Mouse (Mus musculus) stomach, embryonic 15.5 days (tissue): ENCODE measurements around the gene Cachd1. TPM values are rescaled to one million over a fixed set of nuclear protein-coding genes. Genes with fewer than 3 reads are reported as not detected.

Source experiments
- ATAC-seq: fragments of 200-750 bp; cut with Nextera tagmentation; 2 replicates; pipeline ENCODE4 v1.8.0; 2017; ENCODE audit warnings: low read depth, moderate number of reproducible peaks, moderate TSS enrichment; ENCODE audit not compliant: insufficient read depth, low FRiP score
- H3K27ac ChIP-seq: fragments of 300-500 bp; sonication (generic); 2 replicates; pipeline ENCODE4 v1.5.1; 2015; ENCODE audit warnings: mild to moderate bottlenecking, inconsistent platforms
- H3K27me3 ChIP-seq: fragments of 300-500 bp; sonication (generic); replicated peaks from 2 replicates; pipeline ENCODE4 v1.6.1; 2015; ENCODE audit warnings: inconsistent platforms
- H3K36me3 ChIP-seq: fragments of 300-500 bp; sonication (generic); 2 replicates; pipeline ENCODE4 v1.6.1; 2015; ENCODE audit warnings: inconsistent platforms
- H3K4me1 ChIP-seq: fragments of 300-500 bp; sonication (generic); 2 replicates; pipeline ENCODE4 v1.6.1; 2015; ENCODE audit warnings: inconsistent platforms
- H3K4me2 ChIP-seq: fragments of 300-500 bp; sonication (generic); 2 replicates; pipeline ENCODE4 v1.6.1; 2015; ENCODE audit warnings: mild to moderate bottlenecking, inconsistent platforms
- H3K4me3 ChIP-seq: fragments of 300-500 bp; sonication (generic); replicated peaks from 2 replicates; pipeline ENCODE4 v1.5.1; 2015; ENCODE audit warnings: inconsistent platforms
- H3K9ac ChIP-seq: fragments of 300-500 bp; sonication (generic); 2 replicates; pipeline ENCODE4 v1.6.1; 2015; ENCODE audit warnings: inconsistent platforms
- H3K9me3 ChIP-seq: fragments of 300-500 bp; sonication (generic); 2 replicates; pipeline ENCODE4 v1.6.1; 2016; ENCODE audit warnings: inconsistent platforms
- WGBS: fragments of 180-500 bp; shearing (Covaris S2); methylation state at CpG from one replicate; pipeline ENCODE4 v1.1.7; 2015; 5-methylcytosine and 5-hydroxymethylcytosine counted together
- polyA plus RNA-seq: library from polyadenylated mRNA; unstranded; fragments of >200 nt; fragmentation: Nextera tagmentation; extraction: Ambion mirVana; gene quantifications from 2 replicates; pipeline ENCODE4 v1.2.1, GENCODE M21; 2015

Cachd1 gene
- polyA plus RNA-seq, 1 experiment from 2014 or later: 13.0 TPM

DNA sequence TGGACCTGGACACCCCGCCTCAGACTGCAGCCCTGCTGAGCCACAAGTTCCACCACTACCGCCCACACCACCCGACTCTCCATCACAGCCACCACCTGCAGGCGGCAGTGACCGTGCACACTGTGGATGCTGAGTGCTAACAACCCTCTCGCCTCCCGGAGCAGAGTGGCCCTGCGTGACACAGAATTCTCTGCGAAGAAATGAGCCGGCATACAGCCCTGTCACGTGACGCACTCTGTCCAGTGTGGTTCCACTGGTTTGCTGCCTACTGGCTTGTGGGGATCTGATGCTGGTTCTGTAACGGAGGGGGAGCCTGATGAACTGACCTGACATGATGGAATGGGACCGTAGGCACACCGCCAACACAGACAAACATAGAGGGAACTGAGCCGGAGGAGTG is 226.5 kb downstream of the Cachd1 start:
- ATAC-seq: no peak
- no peaks in the 10 kb centered on the region for H3K4me1 ChIP-seq
- H3K27me3 ChIP-seq: no peaks in the 10 kb centered on the region
- no peak overlapping the region for H3K4me3 ChIP-seq
- no peak overlapping the region for H3K4me2 ChIP-seq
- H3K9me3 ChIP-seq: no peaks in the 10 kb centered on the region
- H3K27ac ChIP-seq: no peak overlapping the region
- H3K9ac ChIP-seq: no peak overlapping the region
- H3K36me3 ChIP-seq: peaks cover 8% of the 10 kb centered on the region; the same call in 1 of the 2 replicates
- 89% methylated on average over 16 of the region's 16 CpGs for WGBS

DNA sequence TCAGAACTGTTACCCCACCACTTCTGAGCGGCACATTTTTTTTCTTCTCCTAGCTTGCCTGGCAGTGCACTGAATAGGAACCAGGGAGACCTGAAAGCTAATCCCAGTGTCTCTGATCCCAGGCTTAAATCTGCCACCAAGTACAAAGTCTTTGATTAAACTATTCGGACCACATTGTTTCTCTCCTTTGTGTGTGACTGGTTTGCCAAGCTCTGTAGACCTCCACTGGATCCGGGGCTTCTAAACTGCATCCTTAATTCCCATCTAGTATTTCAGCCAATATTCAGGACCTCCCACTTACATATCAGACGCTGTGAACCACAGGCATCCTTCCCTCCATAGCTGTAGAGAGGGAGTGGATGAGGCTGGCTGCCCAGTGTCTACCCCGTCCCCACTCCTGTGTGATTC is 231.9 kb downstream of the Cachd1 start:
- no peaks in the 10 kb centered on the region for H3K4me1 ChIP-seq
- H3K27ac ChIP-seq: no peak overlapping the region
- H3K9ac ChIP-seq: no peak overlapping the region
- H3K4me3 ChIP-seq: no peak overlapping the region
- 74% methylated on average over 5 of the region's 5 CpGs for WGBS
- H3K4me2 ChIP-seq: no peak overlapping the region
- H3K36me3 ChIP-seq: no peaks in the 10 kb centered on the region
- no peaks in the 10 kb centered on the region for H3K27me3 ChIP-seq
- no peak for ATAC-seq
- H3K9me3 ChIP-seq: no peaks in the 10 kb centered on the region

DNA sequence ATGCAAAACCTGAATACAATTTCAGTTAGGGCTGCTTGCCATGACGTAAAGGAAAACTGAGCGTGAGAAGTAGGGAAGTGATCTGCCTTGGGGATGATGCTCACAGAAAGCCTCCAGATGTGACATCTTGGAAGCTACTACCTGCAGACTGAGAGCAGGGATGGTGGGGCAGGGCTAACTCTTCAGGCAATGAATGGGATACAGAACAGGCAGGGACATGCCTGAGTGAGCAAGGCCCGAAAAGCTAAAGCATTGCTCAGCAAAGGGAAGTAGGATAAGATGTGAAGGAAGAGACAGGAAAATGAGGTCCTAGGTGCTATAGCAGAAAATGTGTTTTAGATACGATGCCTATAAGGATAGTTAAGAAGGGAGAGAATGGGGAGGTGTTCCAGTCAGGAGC is 232.6 kb downstream of the Cachd1 start:
- Histone ChIP-seq H3K9me3 (no peaks in the 10 kb centered on the region), H3K4me1 (no peaks in the 10 kb centered on the region), H3K27ac (no peak overlapping the region), H3K4me2 (no peak overlapping the region), H3K4me3 (no peak overlapping the region), H3K36me3 (no peaks in the 10 kb centered on the region), H3K9ac (no peak overlapping the region), H3K27me3 (no peaks in the 10 kb centered on the region)
- ATAC-seq: no peak
- 91% methylated on average over 4 of the region's 4 CpGs for WGBS

DNA sequence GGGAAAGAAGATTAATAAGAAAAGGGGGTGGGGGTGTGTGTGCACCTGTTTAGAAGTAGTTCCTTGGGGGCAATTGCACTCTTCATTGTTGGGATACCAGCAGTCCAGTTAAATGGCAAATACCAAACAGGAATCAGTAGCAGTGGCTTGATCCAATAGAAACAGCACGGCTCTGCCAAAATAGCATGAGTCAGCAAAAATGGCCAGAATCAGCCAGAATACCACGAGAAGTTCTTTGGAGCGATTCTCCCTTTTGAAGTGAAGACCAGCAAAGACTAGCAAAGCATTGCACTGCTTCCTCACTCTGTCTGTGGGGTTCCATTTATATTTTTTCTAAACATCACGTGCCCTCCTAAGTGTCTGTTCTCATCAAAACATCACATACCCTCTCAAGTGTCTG is 241.3 kb downstream of the Cachd1 start:
- Histone ChIP-seq H3K36me3 (no peaks in the 10 kb centered on the region), H3K4me1 (no peaks in the 10 kb centered on the region), H3K9ac (no peak overlapping the region), H3K27ac (no peak overlapping the region), H3K27me3 (no peaks in the 10 kb centered on the region), H3K9me3 (no peaks in the 10 kb centered on the region), H3K4me3 (no peak overlapping the region), H3K4me2 (no peak overlapping the region)
- no peak for ATAC-seq
- WGBS: 81% methylated on average over 4 of the region's 4 CpGs

DNA sequence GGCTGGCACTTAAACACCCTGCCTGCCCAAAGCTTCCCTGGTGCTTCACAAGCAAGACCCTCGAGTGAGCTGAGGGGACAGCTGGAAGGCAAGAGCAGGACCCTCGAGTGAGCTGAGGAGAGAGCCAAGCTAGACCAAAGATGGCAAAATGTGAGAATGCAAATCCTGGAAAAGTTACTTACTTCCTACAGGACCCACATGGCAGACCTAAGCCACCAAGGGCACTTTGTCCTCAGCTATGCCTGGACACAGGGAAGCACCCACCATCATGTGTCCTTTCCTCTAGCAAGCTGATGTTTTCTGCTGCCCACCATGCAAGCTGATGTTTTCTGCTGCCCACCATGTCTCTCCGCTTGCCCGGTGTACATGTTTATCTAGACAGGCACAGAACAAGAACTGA is 244.1 kb downstream of the Cachd1 start, which contains the start of gene Gm10577:
Gene Gm10577 (minus strand): TSS at position 101 of the 400 bp plus-strand sequence.
- no peak for ATAC-seq
- Histone ChIP-seq H3K4me3 (no peak within 1 kb of the TSS), H3K27me3 (no peaks in the 10 kb centered on the region), H3K4me1 (no peaks in the 10 kb centered on the region), H3K4me2 (no peak within 1 kb of the TSS), H3K9me3 (no peaks in the 10 kb centered on the region), H3K36me3 (no peaks in the 10 kb centered on the region), H3K9ac (no peak within 1 kb of the TSS), H3K27ac (no peak within 1 kb of the TSS)
- 74% methylated on average over 4 of the region's 4 CpGs for WGBS

DNA sequence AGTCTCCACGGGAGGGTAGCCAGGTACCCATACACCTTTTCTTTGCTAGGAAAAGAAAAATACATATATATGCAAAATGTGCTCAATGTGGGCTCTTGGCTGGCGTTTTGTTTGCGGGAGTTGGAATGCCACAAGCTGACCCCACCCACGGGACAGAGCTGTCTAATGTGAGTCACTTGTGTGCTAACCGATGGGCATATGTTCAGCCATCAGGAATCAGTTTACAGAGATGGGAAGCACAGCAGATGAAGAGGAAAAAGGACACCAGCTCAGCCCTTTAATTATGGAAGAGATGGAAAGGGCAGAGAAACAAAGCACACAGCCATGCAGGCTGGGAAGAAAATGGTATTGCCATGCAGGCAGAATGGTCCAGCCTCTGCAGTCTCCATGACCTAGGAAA is 250.1 kb downstream of the Cachd1 start:
- 65% methylated on average over 5 of the region's 5 CpGs for WGBS
- no peak overlapping the region for H3K4me2 ChIP-seq
- H3K9me3 ChIP-seq: no peaks in the 10 kb centered on the region
- H3K9ac ChIP-seq: no peak overlapping the region
- no peaks in the 10 kb centered on the region for H3K36me3 ChIP-seq
- H3K27ac ChIP-seq: no peak overlapping the region
- H3K27me3 ChIP-seq: no peaks in the 10 kb centered on the region
- no peak overlapping the region for H3K4me3 ChIP-seq
- H3K4me1 ChIP-seq: no peaks in the 10 kb centered on the region
- ATAC-seq: no peak

DNA sequence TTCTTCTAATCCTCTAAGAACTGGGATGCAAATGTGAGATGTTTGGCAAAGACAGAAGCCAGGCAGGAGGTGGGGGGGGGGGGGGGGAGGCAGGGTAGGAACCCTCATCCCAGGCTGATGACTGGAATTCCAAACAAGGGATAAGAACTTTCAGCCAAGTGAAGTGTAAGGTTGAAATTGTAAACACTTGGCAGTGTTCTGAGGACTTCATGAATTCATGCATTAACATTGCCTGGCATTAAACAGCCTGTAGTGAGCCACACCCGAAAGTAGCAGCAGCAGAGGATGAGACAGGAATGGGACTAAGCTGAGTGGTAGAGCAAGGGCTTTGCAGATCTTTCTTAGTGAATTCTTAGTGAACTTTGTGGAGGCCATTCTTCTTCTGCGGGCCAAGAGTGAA is 250.5 kb downstream of the Cachd1 start:
- Histone ChIP-seq H3K4me1 (no peaks in the 10 kb centered on the region), H3K9me3 (no peaks in the 10 kb centered on the region), H3K27ac (no peak overlapping the region), H3K9ac (no peak overlapping the region), H3K4me3 (no peak overlapping the region), H3K36me3 (no peaks in the 10 kb centered on the region), H3K27me3 (no peaks in the 10 kb centered on the region), H3K4me2 (no peak overlapping the region)
- WGBS: 71% methylated on average over 2 of the region's 2 CpGs
- ATAC-seq: no peak

DNA sequence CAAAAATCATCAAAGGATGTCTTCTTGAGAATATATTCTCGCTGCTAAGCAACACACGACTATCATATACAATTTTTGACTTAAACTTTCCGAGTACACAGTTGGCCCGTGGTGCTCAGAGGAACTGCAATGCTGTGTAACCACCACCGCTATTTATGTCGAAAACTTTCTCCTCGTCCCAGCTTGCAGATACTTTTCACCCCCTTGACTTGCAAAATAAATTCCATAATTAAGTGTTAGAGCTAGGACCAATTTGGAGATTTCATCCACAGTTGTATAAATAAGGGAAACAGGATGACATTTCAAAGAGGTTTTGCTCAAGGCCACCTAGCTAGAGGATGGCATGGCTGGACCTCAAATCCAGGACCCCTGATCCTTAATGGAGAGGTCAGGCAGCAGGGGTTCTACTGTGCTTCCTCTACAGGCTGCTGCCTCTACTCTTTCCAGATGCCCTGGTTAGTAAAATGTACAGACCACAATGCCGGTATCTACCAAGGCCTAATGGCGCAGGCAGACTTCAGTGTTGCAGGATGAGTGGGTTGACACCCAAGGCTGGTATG is 251.5 kb downstream of the Cachd1 start:
- WGBS: 85% methylated on average over 9 of the region's 9 CpGs
- Histone ChIP-seq H3K27ac (no peak overlapping the region), H3K4me1 (no peaks in the 10 kb centered on the region), H3K9ac (no peak overlapping the region), H3K27me3 (no peaks in the 10 kb centered on the region), H3K4me3 (no peak overlapping the region), H3K9me3 (no peaks in the 10 kb centered on the region), H3K4me2 (no peak overlapping the region), H3K36me3 (no peaks in the 10 kb centered on the region)
- ATAC-seq: no peak

DNA sequence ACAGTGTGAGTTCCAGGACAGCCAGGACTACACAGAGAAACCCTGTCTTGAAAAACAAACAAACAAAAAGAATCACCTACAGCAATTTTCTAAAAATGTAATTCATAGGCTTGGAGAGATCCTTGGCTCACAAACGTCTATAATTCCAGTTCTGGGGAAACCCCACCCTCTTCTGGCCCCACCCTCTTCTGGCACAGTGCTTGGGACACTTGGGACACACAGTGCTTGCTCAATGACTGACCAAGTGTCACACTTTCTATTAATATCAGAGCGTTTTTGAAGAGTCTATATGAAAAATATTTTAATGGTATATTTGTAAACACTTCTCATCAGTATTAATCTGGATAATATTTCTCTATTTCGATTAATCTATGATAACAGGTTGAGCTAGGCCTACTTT is 256.6 kb downstream of the Cachd1 start:
- Histone ChIP-seq H3K27ac (no peak overlapping the region), H3K27me3 (no peaks in the 10 kb centered on the region), H3K4me2 (no peak overlapping the region), H3K4me3 (no peak overlapping the region), H3K9ac (no peak overlapping the region), H3K4me1 (no peaks in the 10 kb centered on the region), H3K9me3 (no peaks in the 10 kb centered on the region), H3K36me3 (no peaks in the 10 kb centered on the region)
- 61% methylated on average over 3 of the region's 3 CpGs for WGBS
- no peak for ATAC-seq

DNA sequence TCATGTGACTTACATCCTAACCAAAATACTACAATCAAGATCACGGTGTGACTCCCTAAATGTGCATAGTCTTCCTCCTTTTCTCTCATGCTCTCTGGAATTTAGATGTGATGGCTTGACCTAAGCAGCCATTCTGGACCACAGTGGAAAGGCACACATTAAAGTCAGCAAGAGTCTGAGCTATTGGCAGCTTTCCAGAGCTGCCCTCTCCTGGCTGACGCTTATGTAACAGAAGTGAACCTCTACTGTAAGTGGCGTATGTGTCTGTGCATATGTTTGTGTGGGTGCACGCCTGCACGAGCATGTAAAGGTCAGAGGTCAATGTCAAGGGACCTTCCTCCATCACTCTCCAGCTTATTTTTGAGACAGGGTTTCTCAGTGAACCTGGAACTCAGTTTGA is 258.7 kb downstream of the Cachd1 start:
- Histone ChIP-seq H3K4me3 (no peak overlapping the region), H3K27me3 (no peaks in the 10 kb centered on the region), H3K4me1 (no peaks in the 10 kb centered on the region), H3K4me2 (no peak overlapping the region), H3K9me3 (no peaks in the 10 kb centered on the region), H3K36me3 (no peaks in the 10 kb centered on the region), H3K9ac (no peak overlapping the region), H3K27ac (no peak overlapping the region)
- 77% methylated on average over 5 of the region's 5 CpGs for WGBS
- no peak for ATAC-seq

DNA sequence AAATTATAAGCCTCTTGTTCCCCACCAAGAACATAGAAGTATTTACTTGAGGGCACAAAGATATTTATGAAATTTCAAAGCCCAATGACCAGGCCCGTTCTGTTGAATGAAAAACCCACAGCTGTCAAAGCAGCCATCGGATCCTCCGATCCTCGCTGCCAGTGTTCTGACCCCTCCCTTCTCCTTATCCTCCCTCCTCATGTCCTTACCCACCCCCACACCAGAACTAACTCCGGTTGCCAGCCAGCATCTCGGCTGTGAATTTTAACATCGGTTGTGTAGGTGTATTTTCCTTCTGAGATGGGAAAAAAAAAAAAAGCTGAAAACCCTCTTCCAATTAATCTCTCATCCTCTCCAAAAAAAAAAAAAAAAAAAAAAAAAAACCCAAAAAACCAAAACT is 260.7 kb downstream of the Cachd1 start:
- H3K4me3 ChIP-seq: no peak overlapping the region
- no peak overlapping the region for H3K4me2 ChIP-seq
- ATAC-seq: no peak
- 72% methylated on average over 7 of the region's 7 CpGs for WGBS
- H3K9me3 ChIP-seq: no peaks in the 10 kb centered on the region
- no peaks in the 10 kb centered on the region for H3K4me1 ChIP-seq
- no peaks in the 10 kb centered on the region for H3K27me3 ChIP-seq
- no peak overlapping the region for H3K9ac ChIP-seq
- H3K36me3 ChIP-seq: no peaks in the 10 kb centered on the region
- H3K27ac ChIP-seq: no peak overlapping the region

DNA sequence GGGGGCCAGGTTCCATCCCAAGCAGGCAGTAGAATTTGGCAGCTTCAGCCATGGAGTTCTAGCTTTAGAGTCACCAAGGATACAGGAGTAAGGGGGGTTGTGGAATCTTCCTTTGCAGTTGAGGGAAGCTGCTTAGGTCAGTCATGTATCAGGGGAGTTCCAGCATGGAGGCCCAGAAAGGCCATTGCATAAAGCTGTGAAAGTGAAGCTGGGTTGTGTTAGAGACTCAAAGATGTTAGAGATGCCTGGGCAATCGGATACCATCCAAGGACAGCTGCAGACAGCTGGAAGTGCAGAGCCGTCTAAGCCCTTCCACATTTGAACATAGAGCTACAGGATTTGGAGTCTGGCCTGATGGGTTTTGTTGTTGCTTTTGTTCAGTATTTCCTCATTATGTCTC is 267.2 kb downstream of the Cachd1 start:
- 64% methylated on average over 2 of the region's 2 CpGs for WGBS
- Histone ChIP-seq H3K9me3 (no peaks in the 10 kb centered on the region), H3K4me2 (no peak overlapping the region), H3K27ac (0 out of 2 replicates have a peak overlapping the region, but pooled peaks have one; percentile 1), H3K4me3 (no peak overlapping the region), H3K27me3 (no peaks in the 10 kb centered on the region), H3K9ac (no peak overlapping the region), H3K36me3 (no peaks in the 10 kb centered on the region), H3K4me1 (no peaks in the 10 kb centered on the region)
- ATAC-seq: no peak

DNA sequence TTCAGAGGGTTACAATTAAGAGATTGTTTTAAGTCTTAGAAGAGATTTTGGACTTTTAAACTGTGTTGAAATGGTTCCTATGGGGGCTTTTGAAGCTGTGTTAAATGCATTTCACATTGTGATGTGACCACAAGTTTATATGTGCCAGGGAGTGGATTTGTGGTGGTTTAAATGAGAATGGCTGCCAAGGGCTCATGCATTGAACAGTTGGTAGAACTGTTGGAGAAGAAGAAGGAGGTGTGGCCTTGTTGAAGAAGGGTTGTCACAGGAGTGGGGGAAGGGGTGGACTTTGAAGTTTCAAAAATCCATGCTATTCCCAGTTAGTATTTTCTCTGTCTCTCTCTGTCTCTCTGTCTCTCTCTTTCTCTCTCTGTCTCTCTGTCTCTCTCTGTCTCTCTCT is 267.7 kb downstream of the Cachd1 start:
- no peak overlapping the region for H3K4me2 ChIP-seq
- ATAC-seq: no peak

More for the DNA sequence above, 267.7 kb downstream of the Cachd1 start:
- H3K27me3 ChIP-seq: no peaks in the 10 kb centered on the region
- no peak overlapping the region for H3K4me3 ChIP-seq
- H3K4me1 ChIP-seq: no peaks in the 10 kb centered on the region
- H3K9me3 ChIP-seq: no peaks in the 10 kb centered on the region
- H3K36me3 ChIP-seq: no peaks in the 10 kb centered on the region
- H3K9ac ChIP-seq: no peak overlapping the region
- H3K27ac ChIP-seq: no peak overlapping the region
